Mouse (Mus musculus) layer of hippocampus, postnatal 14 days (tissue): ENCODE results near the gene Man2a1. TPM values are rescaled to one million over a fixed set of nuclear protein-coding genes. Genes with fewer than 3 reads are reported as not detected.
"Not testable (repeated sequence)": the region's sequence is repeated elsewhere in the genome, so short reads cannot be mapped to it uniquely, and the experiment has no call there.

Source experiments
- DNase-seq, 2 experiments: peaks; one replicate each; pipeline ENCODE4 v3.0.0; 2021 to 2022; ENCODE audit warnings: low spot score in 2 of 2, mixed read lengths in 1 of 2
- total RNA-seq, 2 experiments: library from RNA; stranded (reverse); gene quantifications; 2 replicates each; pipeline ENCODE4 v1.2.3; 2021

Gene Man2a1
- total RNA-seq, 2 experiments from 2014 or later, result 14.2 to 18.8 TPM

DNA sequence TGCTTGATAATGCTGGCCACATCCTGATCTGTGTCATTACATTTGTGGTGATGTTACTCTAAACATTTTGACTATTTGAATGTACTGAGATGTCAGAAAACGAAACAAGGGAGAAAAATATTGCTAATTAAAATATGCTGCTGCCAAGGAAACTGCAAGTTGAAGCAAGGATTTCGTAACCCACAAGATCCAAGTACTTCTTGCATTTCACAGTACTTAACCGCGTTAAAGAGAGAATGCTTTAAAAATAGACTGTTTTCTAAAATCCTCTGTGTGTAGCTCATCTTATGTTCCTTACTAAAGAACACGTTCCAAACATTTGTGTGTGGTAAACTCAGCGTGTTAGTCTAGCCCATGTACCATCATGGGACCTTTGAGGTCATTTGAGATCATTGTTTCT is 153.0 kb downstream of the Man2a1 start:
- peak in 1 of 2 experiments; percentile 15 for DNase-seq

DNA sequence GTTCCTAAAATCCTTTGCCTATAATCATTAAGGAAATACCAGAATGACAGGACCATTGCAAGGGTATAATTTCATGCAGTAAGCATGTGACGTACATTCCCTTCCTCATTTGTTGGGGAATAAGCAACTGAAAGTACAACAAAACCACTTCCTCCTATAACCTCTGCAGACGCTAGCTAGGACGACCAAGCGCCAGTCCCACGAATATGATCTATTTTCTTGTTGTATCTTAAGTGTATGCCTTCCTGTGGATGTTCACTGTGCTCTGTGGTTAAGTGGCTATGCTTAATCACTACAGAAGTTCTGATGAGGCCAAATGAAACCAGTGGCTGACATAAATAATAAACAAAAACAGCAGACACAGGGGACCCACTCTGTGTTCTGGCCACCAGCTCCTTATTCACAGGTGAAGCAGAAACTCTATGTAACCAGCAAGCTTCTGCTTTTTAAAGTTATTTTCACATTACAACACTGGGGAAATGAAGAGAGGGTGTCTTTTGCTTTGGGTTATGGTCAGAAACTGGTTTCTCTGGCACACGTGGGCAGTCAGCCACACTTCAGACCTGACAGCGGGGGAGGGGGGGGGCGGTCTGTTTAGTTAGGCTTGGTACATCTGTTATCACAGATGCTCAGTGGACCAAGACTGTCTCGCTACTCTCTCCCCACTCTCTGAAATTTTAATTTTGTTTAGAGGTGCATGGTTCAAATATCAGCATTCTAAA is 153.8 kb downstream of the Man2a1 start:
- DNase-seq, result no peak

DNA sequence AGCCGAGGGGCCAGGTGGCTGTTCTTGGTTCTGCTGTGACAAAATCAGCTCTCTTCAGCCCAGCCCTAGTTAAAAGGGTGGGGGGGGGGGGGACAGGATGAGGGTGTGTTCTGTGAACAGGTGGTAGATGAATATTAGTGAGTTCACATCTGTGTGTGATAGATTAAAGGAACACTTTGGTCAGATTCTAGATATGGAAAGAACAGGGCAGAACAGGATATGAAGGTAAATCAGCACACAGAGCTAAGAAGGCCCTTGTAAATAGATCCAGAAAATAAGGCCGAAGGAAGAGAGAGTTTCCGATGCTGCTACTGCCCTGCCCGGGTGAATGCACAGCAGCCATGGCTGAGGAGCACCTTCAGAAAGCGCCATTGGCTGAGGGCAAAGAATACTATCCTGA is 154.7 kb downstream of the Man2a1 start:
- no peak for DNase-seq

- DNase-seq, result not testable (repeated sequence)
Measured at GRCm38 (mm10) chr17:64762651-64763050, 162.1 kb downstream of the Man2a1 start.

GRCm38 (mm10) chr17:64763491-64763890 is 163.0 kb downstream of the Man2a1 start:
- DNase-seq, result no peak

GRCm38 (mm10) chr17:64764175-64765122 is 163.9 kb downstream of the Man2a1 start:
- DNase-seq, result no peak

DNA sequence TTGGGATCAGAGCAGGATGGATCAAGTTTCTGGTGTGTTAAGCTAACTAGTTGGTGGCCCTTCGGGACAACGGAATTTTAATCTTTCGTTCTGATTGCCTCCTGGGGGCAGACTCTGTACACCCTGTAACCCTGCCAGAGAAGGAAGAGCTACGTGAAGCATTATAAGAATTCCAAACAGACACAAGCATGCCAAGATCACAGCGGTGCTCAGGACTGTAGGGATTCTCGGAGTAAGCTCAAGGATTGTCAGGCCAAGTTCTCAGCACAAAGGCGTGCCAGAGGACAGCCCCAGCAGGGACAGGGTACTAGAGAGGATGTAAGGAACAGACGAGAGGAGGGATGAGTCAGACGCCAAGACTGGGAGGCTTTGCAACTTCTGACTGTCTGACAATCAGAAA is 164.8 kb downstream of the Man2a1 start:
- no peak for DNase-seq

DNA sequence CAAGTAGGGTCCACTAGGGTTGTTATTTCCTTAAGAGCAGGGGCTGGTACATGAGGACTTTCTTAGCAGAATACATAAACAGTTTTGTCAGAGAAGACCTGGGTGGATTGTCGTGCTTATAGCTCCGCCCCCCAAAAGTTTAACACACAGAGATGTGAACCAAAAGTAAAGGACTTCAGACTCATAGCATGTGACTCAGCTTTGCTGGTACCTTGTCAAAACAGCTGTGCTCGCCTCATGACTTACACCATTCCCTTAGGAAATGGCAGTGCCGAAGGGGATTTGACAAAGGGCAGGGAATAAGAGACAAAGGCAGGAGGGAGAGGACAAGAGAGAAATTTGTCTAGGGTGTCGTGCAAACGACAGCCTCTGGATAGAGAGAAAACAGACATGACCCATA is 166.0 kb downstream of the Man2a1 start:
- no peak for DNase-seq

DNA sequence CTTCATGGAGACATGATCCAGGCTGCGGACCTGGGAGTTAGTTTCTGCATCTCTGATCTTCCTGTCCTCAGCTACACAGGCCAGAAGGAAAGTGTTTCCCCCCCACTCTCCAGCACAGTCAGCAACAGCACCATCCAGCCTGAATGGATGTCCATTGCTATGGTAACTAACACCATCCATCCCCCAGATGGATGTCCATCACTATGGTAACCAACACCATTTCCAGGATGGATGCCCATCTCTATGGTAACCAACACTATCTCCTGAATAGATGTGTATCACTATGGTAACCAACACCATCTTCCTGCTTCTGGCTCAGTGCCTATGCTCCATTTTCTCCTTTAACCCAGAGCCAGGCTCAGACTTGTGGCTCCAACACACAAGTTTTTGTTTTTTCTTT is 169.7 kb downstream of the Man2a1 start:
- peak; percentile 26 to 32 for DNase-seq

DNA sequence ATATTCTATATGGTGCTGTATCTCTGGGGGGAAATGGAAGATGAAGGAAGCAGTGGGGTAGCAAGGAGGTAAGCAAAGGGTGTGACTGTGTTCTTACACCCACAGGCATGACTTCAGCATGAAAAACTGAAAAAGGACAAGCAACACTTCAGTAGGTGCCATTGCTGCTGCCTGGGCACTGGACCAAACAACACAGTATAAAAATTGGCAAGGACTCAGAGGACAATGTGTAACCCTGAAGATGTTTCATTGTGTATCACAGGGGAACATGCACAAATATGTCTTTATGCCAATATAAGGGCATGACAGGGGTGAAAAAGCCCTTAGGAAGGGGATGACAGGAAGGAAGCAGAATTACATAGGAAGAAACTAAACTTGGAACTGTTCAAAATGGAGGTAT is 172.1 kb downstream of the Man2a1 start:
- DNase-seq, result no peak

GRCm38 (mm10) chr17:64774218-64774617 is 173.7 kb downstream of the Man2a1 start:
- no peak for DNase-seq

DNA sequence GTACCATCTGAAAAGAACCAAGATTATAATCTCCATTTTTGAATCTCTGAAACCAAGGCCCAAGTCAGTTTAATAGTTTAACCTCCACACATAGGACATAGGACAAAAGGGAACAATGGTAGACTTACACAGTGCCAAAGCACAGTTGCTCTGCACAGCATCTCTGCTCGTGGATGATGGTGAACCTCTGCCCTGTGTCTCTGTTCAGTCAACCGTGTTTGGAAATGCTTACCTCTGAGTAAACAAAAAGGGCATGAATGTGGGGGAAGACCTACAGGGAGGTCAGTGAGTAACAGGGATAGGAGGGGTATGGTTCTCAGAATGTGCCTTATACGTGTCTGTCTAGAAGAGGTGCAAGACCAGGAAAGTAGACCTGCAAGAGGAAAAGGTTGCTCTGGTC is 177.8 kb downstream of the Man2a1 start:
- no peak for DNase-seq

DNA sequence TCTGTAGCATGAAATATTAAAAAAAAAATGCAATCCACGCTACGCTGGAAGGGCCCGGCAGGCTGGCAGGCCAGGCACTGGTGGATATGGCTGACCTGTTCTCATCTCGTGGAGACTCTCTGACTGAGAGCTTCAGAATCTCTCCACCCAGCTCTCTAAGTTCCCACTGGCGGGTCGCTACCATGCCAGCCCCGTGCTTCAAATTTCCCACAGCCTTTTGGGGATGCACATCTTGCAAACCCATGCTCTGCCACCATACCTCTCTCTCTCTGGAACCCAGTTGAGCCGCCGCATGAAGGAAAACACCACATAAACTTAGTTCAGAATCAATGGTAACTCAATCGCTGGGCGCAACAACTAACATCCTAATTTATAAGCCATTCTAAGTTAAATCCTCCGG is 178.2 kb downstream of the Man2a1 start:
- DNase-seq, result no peak

GRCm38 (mm10) chr17:64780753-64781490 is 180.4 kb downstream of the Man2a1 start:
- DNase-seq, result no peak

DNA sequence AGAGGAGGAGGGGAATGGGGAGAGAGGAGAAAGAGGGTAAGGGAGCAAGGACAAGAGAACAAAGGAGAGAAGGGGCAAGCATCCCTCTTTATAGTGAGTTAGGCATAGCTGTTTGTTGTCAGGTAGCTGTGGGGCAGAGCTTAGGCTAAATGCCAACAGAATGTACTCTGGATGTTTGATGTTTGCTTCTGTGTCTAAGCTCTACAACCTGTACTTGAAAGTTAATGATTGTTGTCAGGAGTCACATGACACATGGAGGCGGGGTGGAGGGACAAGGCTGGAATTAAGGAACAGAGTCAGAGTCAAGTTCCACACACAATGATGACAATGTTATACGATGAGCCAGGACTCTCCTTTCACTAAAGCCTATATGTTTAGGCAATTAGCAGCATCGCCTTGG is 181.8 kb downstream of the Man2a1 start:
- no peak for DNase-seq

GRCm38 (mm10) chr17:64785961-64786360 is 185.4 kb downstream of the Man2a1 start:
- DNase-seq, result no peak

GRCm38 (mm10) chr17:64788301-64788700 is 187.8 kb downstream of the Man2a1 start:
- DNase-seq, result no peak

DNA sequence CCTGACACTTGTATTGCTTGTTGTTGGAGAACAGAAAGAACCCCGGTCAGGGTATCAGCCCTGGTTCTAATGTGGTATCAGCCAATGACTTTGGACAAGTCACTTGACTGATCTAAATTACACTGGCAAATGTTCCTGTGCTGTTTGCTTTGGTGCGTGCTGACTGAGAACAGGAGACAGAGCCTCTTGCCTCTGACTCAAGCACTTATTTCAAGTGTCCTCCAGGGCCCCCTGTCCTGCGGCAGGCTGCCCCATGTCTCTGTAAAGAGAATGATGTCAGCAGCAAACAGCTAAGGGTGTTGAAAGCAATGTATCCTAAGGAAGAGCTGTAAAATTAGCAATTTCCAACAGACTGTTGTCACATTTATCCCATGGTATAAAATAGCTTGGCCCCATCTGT is 188.6 kb downstream of the Man2a1 start:
- DNase-seq, result no peak

- DNase-seq, result no peak
Measured at GRCm38 (mm10) chr17:64792076-64792475, 191.5 kb downstream of the Man2a1 start.

DNA sequence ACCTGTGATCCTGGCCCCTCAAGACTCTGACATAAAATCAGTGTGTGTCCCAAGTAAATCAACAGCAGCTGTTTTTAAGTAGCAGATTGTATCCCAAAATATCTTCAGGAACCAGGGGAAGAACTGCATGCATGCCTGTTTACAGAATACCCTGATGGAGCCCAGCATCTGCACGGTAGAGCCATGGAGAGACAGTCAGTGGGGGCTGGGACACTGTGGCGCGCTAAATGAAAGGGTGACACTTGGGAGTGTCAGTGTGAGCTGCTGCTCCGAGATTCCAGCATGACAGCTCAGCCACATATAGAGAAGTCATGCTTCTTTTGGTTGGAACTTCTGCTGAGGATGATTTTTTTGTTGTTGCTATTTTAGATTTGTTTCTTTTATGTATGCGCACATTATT is 192.1 kb downstream of the Man2a1 start:
- DNase-seq, result no peak

DNA sequence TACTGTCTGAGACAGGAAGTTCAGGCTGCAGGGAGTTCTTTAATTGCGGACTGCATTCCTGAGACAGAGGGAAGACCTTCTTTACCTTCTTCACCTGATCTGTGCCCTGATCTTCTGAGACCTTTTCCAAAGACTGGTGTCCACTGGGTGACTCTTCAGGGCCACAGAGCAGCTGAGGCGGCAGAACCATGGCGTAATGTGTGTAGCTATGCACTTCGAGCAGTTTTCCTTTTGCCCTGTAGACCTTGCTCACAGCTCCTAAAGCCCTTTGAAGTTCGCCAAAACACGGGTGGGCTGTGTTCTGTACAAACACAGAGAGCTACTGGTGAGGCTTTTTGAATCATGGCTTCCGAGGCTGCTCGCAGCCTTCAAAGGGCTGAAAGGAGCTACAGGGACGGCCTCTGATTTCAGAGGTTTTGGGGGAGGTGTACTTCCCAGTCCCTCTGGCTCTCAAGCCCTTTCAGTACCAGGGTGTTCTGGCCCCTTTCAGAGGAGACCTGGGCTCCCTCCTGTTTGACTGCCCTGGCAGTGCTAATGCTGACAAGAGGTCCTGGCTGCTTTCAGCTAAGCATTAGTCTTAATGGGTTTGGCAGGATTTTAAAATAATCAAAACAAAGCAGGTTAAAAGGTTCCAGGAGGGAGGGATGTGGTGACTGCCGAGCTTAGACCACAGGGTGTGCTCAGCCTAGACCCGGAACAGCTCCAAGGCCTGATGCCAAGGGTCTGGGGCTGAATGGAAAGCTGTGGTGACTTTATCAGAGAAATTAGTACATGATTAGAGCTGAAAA is 201.8 kb downstream of the Man2a1 start:
- no peak for DNase-seq
